Mouse (Mus musculus): Measurements from ENCODE around the gene Kansl1l. TPM values are rescaled to one million over a fixed set of nuclear protein-coding genes. Genes with fewer than 3 reads are reported as not detected.
A peak's percentile ranks its signal among the peaks of the same experiment; 100 is the strongest.

The Kansl1l gene
- polyA plus RNA-seq, 1 experiment from 2014 or later = 6.5 TPM

GRCm38 (mm10) chr1:66814756-66815155, 2.6 kb downstream of the Kansl1l start:
- DNase-seq (ENCODE audit: low spot score) = no peak

GRCm38 (mm10) chr1:66813191-66813590, 4.2 kb downstream of the Kansl1l start:
- Histone ChIP-seq H3K36me3 (ENCODE audit: control insufficient read depth, insufficient read depth, low read length) (no peaks in the 10 kb centered on the region), H3K4me2 (replicated peaks; ENCODE audit: low read depth) (no peak overlapping the region), H3K9me3 (ENCODE audit: control insufficient read depth, low read length) (no peaks in the 10 kb centered on the region), H3K4me1 (replicated peaks; ENCODE audit: control insufficient read depth, insufficient read depth) (no peaks in the 10 kb centered on the region), H3K27me3 (ENCODE audit: control insufficient read depth, insufficient read depth, low read length) (no peaks in the 10 kb centered on the region), H3K4me3 (ENCODE audit: low read depth, low read length) (no peak overlapping the region), H3K9ac (ENCODE audit: low read length) (no peak overlapping the region), H3K27ac (replicated peaks) (no peak overlapping the region)
- ATAC-seq (ENCODE audit: low FRiP score, low TSS enrichment) = no peak
- DNase-seq (ENCODE audit: low spot score) = no peak
- WGBS = 60% methylated on average over 1 of the region's 1 CpGs
- peak; percentile 40 for TF ChIP-seq CTCF (IDR thresholded peaks at IDR 0.05; ENCODE audit: low read depth)
- no peak for TF ChIP-seq EP300 (optimal IDR thresholded peaks at IDR 0.05)

More at GRCm38 (mm10) chr1:66814756-66815155, 2.6 kb downstream of the Kansl1l start:
- Histone ChIP-seq H3K36me3 (ENCODE audit: control insufficient read depth, insufficient read depth, low read length) (no peaks in the 10 kb centered on the region), H3K27ac (replicated peaks) (peak overlapping the region; percentile 30; the same call in 1 of the 2 replicates), H3K27me3 (ENCODE audit: control insufficient read depth, insufficient read depth, low read length) (no peaks in the 10 kb centered on the region), H3K4me3 (ENCODE audit: low read depth, low read length) (no peak overlapping the region), H3K4me2 (replicated peaks; ENCODE audit: low read depth) (peak overlapping the region; percentile 26), H3K4me1 (replicated peaks; ENCODE audit: control insufficient read depth, insufficient read depth) (no peaks in the 10 kb centered on the region), H3K9ac (ENCODE audit: low read length) (0 out of 2 replicates have a peak overlapping the region, but pooled peaks have one; percentile 23), H3K9me3 (ENCODE audit: control insufficient read depth, low read length) (no peaks in the 10 kb centered on the region)
- no peak for TF ChIP-seq EP300 (optimal IDR thresholded peaks at IDR 0.05)
- no peak for TF ChIP-seq CTCF (IDR thresholded peaks at IDR 0.05; ENCODE audit: low read depth)
- WGBS = 45% methylated on average over 8 of the region's 8 CpGs
- ATAC-seq (ENCODE audit: low FRiP score, low TSS enrichment) = no peak

GRCm38 (mm10) chr1:66806821-66807220, 10.5 kb downstream of the Kansl1l start:
- no peak for TF ChIP-seq CTCF (IDR thresholded peaks at IDR 0.05; ENCODE audit: low read depth)
- TF ChIP-seq EP300 (optimal IDR thresholded peaks at IDR 0.05) = no peak
- ATAC-seq (ENCODE audit: low FRiP score, low TSS enrichment) (no peak), DNase-seq (ENCODE audit: low spot score) (no peak)
- Histone ChIP-seq H3K4me3 (ENCODE audit: low read depth, low read length) (no peak overlapping the region), H3K36me3 (ENCODE audit: control insufficient read depth, insufficient read depth, low read length) (no peaks in the 10 kb centered on the region), H3K27ac (replicated peaks) (no peak overlapping the region), H3K9ac (ENCODE audit: low read length) (no peak overlapping the region), H3K4me1 (replicated peaks; ENCODE audit: control insufficient read depth, insufficient read depth) (no peaks in the 10 kb centered on the region), H3K27me3 (ENCODE audit: control insufficient read depth, insufficient read depth, low read length) (no peaks in the 10 kb centered on the region), H3K4me2 (replicated peaks; ENCODE audit: low read depth) (no peak overlapping the region), H3K9me3 (ENCODE audit: control insufficient read depth, low read length) (no peaks in the 10 kb centered on the region)
- 89% methylated on average over 1 of the region's 1 CpGs for WGBS

DNA sequence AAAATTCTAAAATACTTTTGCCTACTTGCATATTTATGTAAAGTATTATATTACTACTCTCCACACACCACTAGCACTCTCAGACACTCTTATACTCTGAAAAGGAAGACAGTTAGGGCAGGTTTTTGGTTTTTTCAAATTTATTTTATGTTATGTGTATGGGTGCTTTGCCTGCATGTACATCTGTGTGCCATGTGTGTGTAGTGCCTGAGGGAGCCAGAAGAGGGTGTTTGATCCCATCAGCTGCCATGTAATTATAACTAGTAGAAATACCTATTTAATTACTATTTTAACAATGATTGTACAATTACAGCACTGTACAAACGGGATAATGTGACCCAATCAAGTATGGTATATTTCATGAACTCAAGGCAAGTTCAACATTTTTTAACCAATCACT, 12.0 kb downstream of the Kansl1l start:
- no peak for ATAC-seq (ENCODE audit: low FRiP score, low TSS enrichment)

GRCm38 (mm10) chr1:66804710-66805109, 12.7 kb downstream of the Kansl1l start:
- Histone ChIP-seq H3K36me3 (ENCODE audit: control insufficient read depth, insufficient read depth, low read length) (no peaks in the 10 kb centered on the region; the same call in 1 of the 2 replicates), H3K27ac (replicated peaks) (no peak overlapping the region), H3K27me3 (ENCODE audit: control insufficient read depth, insufficient read depth, low read length) (no peaks in the 10 kb centered on the region), H3K9ac (ENCODE audit: low read length) (no peak overlapping the region), H3K4me2 (replicated peaks; ENCODE audit: low read depth) (no peak overlapping the region), H3K4me1 (replicated peaks; ENCODE audit: control insufficient read depth, insufficient read depth) (no peaks in the 10 kb centered on the region), H3K4me3 (ENCODE audit: low read depth, low read length) (no peak overlapping the region), H3K9me3 (ENCODE audit: control insufficient read depth, low read length) (no peaks in the 10 kb centered on the region)
- 79% methylated on average over 5 of the region's 5 CpGs for WGBS
- ATAC-seq (ENCODE audit: low FRiP score, low TSS enrichment) = no peak
- TF ChIP-seq EP300 (optimal IDR thresholded peaks at IDR 0.05) = no peak
- no peak for TF ChIP-seq CTCF (IDR thresholded peaks at IDR 0.05; ENCODE audit: low read depth)
- DNase-seq (ENCODE audit: low spot score) = no peak

More for the DNA sequence above, 12.0 kb downstream of the Kansl1l start:
- Histone ChIP-seq H3K4me3 (ENCODE audit: low read depth, low read length) (no peak overlapping the region), H3K9ac (ENCODE audit: low read length) (no peak overlapping the region), H3K9me3 (ENCODE audit: control insufficient read depth, low read length) (no peaks in the 10 kb centered on the region), H3K4me2 (replicated peaks; ENCODE audit: low read depth) (no peak overlapping the region), H3K27ac (replicated peaks) (no peak overlapping the region), H3K27me3 (ENCODE audit: control insufficient read depth, insufficient read depth, low read length) (no peaks in the 10 kb centered on the region), H3K36me3 (ENCODE audit: control insufficient read depth, insufficient read depth, low read length) (no peaks in the 10 kb centered on the region; the same call in 1 of the 2 replicates), H3K4me1 (replicated peaks; ENCODE audit: control insufficient read depth, insufficient read depth) (no peaks in the 10 kb centered on the region)
- no peak for DNase-seq (ENCODE audit: low spot score)
- TF ChIP-seq EP300 (optimal IDR thresholded peaks at IDR 0.05) (no peak), CTCF (IDR thresholded peaks at IDR 0.05; ENCODE audit: low read depth) (no peak; the same call in 1 of the 2 replicates)
- WGBS = 93% methylated on average over 1 of the region's 1 CpGs

DNA sequence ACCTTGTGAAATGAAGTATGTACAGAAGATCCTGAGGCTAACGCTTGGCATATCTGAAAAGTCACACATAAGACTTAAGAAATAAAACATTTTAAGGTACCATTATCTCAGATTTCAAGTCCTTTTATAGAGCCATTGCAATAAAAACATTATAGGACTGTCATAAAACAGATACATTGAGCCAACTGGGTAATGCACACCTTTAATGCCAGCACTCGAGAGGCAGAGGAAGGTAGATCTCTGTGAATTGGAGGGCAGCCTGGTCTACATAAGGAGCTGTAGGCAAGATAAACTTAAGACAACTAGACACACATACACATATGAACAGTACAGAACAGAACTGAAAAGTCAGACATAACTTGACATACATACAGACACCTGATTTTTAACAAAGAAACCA, 19.4 kb downstream of the Kansl1l start:
- no peaks in the 10 kb centered on the region; the same call in 1 of the 2 replicates for H3K36me3 ChIP-seq (ENCODE audit: control insufficient read depth, insufficient read depth, low read length)
- no peak overlapping the region for H3K27ac ChIP-seq (replicated peaks)
- 94% methylated on average over 2 of the region's 2 CpGs for WGBS
- no peak overlapping the region for H3K9ac ChIP-seq (ENCODE audit: low read length)
- H3K4me1 ChIP-seq (replicated peaks; ENCODE audit: control insufficient read depth, insufficient read depth) = no peaks in the 10 kb centered on the region
- no peak for DNase-seq (ENCODE audit: low spot score)
- no peak overlapping the region for H3K4me2 ChIP-seq (replicated peaks; ENCODE audit: low read depth)
- no peak for ATAC-seq (ENCODE audit: low FRiP score, low TSS enrichment)
- no peaks in the 10 kb centered on the region for H3K9me3 ChIP-seq (ENCODE audit: control insufficient read depth, low read length)
- H3K27me3 ChIP-seq (ENCODE audit: control insufficient read depth, insufficient read depth, low read length) = no peaks in the 10 kb centered on the region
- TF ChIP-seq EP300 (optimal IDR thresholded peaks at IDR 0.05) = no peak
- no peak for TF ChIP-seq CTCF (IDR thresholded peaks at IDR 0.05; ENCODE audit: low read depth)
- H3K4me3 ChIP-seq (ENCODE audit: low read depth, low read length) = no peak overlapping the region
